In the genomic region with DNA sequence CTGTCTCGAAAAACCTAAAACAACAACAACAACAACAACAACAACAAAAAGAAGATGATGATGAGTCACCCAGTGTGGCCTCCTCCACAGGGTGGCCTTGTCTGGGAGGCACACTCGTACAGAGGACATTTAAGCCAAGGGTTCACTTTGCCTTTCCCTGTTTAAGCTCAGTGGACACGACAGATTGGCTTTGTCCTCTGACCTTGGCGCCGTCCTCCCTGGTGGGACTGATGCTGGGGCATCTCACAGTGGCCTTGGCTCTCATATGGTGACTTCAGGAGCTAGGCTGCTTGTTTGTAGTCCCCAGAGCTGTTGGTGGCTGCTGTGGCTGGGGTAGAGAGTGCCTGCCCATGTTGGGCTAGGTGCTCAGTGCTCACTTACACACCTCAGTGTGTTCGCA, we compare ENCODE assay signal across 9 mouse cellular contexts. TPM values are rescaled to one million over a fixed set of nuclear protein-coding genes. Genes with fewer than 3 reads are reported as not detected.
DNase-seq lines count a peak whose midpoint lies in the region; ATAC-seq and TF ChIP-seq lines count a peak whose summit lies in the region.
"Had no signal": no experiment of that assay in that cellular context is flagged by ENCODE, and none has a peak within 500 bp of the region (broad histone marks: within the 10 kb centered on the region; RNA-seq: fewer than 3 reads in every experiment).

No protein-coding gene starts in this region.

- no peak overlapping the region for H3K4me2 ChIP-seq in kidney, embryonic 15.5 days
- no peak overlapping the region for H3K4me2 ChIP-seq in embryonic facial prominence, embryonic 12.5 days (replicated peaks)
- no peak overlapping the region for H3K4me2 ChIP-seq in forebrain, embryonic 14.5 days (ENCODE audit: low read length)
- no peak overlapping the region for H3K4me2 ChIP-seq in limb, embryonic 14.5 days (replicated peaks; ENCODE audit: low read depth, low read length, severe bottlenecking)
- H3K4me2 ChIP-seq: liver, embryonic 15.5 days had no signal

- H3K4me3 ChIP-seq in kidney, embryonic 15.5 days (replicated peaks), result no peak overlapping the region
- H3K4me3 ChIP-seq in embryonic facial prominence, embryonic 12.5 days, result no peak overlapping the region
- no peak overlapping the region for H3K4me3 ChIP-seq in forebrain, embryonic 14.5 days (ENCODE audit: low read depth, low read length)
- H3K4me3 ChIP-seq in limb, embryonic 14.5 days (replicated peaks; ENCODE audit: low read length), result no peak overlapping the region
- H3K4me3 ChIP-seq: liver, embryonic 15.5 days had no signal

- peaks cover 33% of the 10 kb centered on the region for H3K36me3 ChIP-seq in kidney, embryonic 15.5 days
- H3K36me3 ChIP-seq in embryonic facial prominence, embryonic 12.5 days, result peaks cover 20% of the 10 kb centered on the region
- 0 out of 2 replicates have a peak, but pooled peaks cover 8% of the 10 kb centered on the region for H3K36me3 ChIP-seq in forebrain, embryonic 14.5 days (ENCODE audit: control insufficient read depth, insufficient read depth, low read length)
- H3K36me3 ChIP-seq in limb, embryonic 14.5 days (ENCODE audit: control insufficient read depth, insufficient read depth, low read length), result peaks cover 43% of the 10 kb centered on the region

- TF ChIP-seq POLR2A in limb, embryonic 14.5 days (IDR thresholded peaks at IDR 0.05; ENCODE audit: borderline replicate concordance, extremely low read depth, insufficient read depth, insufficient read length), result no peak

- H3K27ac ChIP-seq in kidney, embryonic 15.5 days, result peak overlapping the region; percentile 19; the same call in 1 of the 2 replicates
- peak overlapping the region; percentile 79; the same call in 1 of the 2 replicates for H3K27ac ChIP-seq in embryonic facial prominence, embryonic 12.5 days
- peak overlapping the region; percentile 63 for H3K27ac ChIP-seq in forebrain, embryonic 14.5 days (ENCODE audit: low read depth, low read length)
- peak overlapping the region; percentile 70 for H3K27ac ChIP-seq in limb, embryonic 14.5 days (replicated peaks; ENCODE audit: low read depth, low read length)
- H3K27ac ChIP-seq: liver, embryonic 15.5 days had no signal

- no peaks in the 10 kb centered on the region for H3K9me3 ChIP-seq in kidney, embryonic 15.5 days (replicated peaks)
- H3K9me3 ChIP-seq in embryonic facial prominence, embryonic 12.5 days, result no peaks in the 10 kb centered on the region
- H3K9me3 ChIP-seq in forebrain, embryonic 14.5 days (replicated peaks; ENCODE audit: control insufficient read depth, low read length), result no peaks in the 10 kb centered on the region
- H3K9me3 ChIP-seq in limb, embryonic 14.5 days (ENCODE audit: control insufficient read depth, low read length), result no peaks in the 10 kb centered on the region
- H3K9me3 ChIP-seq: liver, embryonic 15.5 days had no signal

- ATAC-seq in kidney, embryonic 15.5 days (replicated peaks; ENCODE audit: low FRiP score), result no peak
- no peak for ATAC-seq in embryonic facial prominence, embryonic 12.5 days (ENCODE audit: insufficient number of reproducible peaks, insufficient read depth, low FRiP score, low TSS enrichment)
- ATAC-seq in forebrain, embryonic 14.5 days, result no peak
- no peak for ATAC-seq in limb, embryonic 14.5 days (ENCODE audit: low FRiP score, low read depth)
- ATAC-seq: activated CD4-positive, CD25-positive, alpha-beta regulatory T cell, adult 4 months had no signal

- H3K4me1 ChIP-seq in kidney, embryonic 15.5 days, result peaks cover 32% of the 10 kb centered on the region
- H3K4me1 ChIP-seq in embryonic facial prominence, embryonic 12.5 days, result peaks cover 36% of the 10 kb centered on the region
- H3K4me1 ChIP-seq in forebrain, embryonic 14.5 days (ENCODE audit: control insufficient read depth, insufficient read depth, low read length), result peaks cover 11% of the 10 kb centered on the region
- H3K4me1 ChIP-seq in limb, embryonic 14.5 days (ENCODE audit: control insufficient read depth, insufficient read depth, low read length), result peaks cover 40% of the 10 kb centered on the region

- DNase-seq in kidney, postnatal 36 days, result no peak
- DNase-seq in forebrain, embryonic 14.5 days (ENCODE audit: low spot score), result no peak
- DNase-seq in limb, embryonic 14.5 days (ENCODE audit: low spot score), result no peak
- no peak for DNase-seq in right cerebral cortex, postnatal 4 days
- DNase-seq in lung, postnatal 14 days, result no peak

- H3K9ac ChIP-seq in kidney, embryonic 15.5 days, result no peak overlapping the region
- H3K9ac ChIP-seq in embryonic facial prominence, embryonic 12.5 days, result no peak overlapping the region
- H3K9ac ChIP-seq in forebrain, embryonic 14.5 days (ENCODE audit: low read length), result no peak overlapping the region
- H3K9ac ChIP-seq in limb, embryonic 14.5 days (ENCODE audit: low read depth, low read length, severe bottlenecking), result no peak overlapping the region
- H3K9ac ChIP-seq: liver, embryonic 15.5 days had no signal

- 77% methylated on average over 6 of the region's 6 CpGs for WGBS in kidney, embryonic 15.5 days
- WGBS in embryonic facial prominence, embryonic 12.5 days, result 84% methylated on average over 6 of the region's 6 CpGs
- WGBS in forebrain, embryonic 14.5 days, result 76% methylated on average over 6 of the region's 6 CpGs
- 84% methylated on average over 6 of the region's 6 CpGs for WGBS in limb, embryonic 14.5 days

- H3K27me3 ChIP-seq in kidney, embryonic 15.5 days, result no peaks in the 10 kb centered on the region
- H3K27me3 ChIP-seq in embryonic facial prominence, embryonic 12.5 days, result no peaks in the 10 kb centered on the region
- H3K27me3 ChIP-seq in forebrain, embryonic 14.5 days (replicated peaks; ENCODE audit: control insufficient read depth, insufficient read depth, low read length), result no peaks in the 10 kb centered on the region
- H3K27me3 ChIP-seq in limb, embryonic 14.5 days (ENCODE audit: control insufficient read depth, insufficient read depth, low read length), result no peaks in the 10 kb centered on the region
- H3K27me3 ChIP-seq: liver, embryonic 15.5 days had no signal

RNA-seq across cellular contexts. Expression of a gene that starts 11.7 kb away (rescaled TPM):
- 2.3 and 2.7 TPM in 2 replicates for polyA plus RNA-seq in kidney, embryonic 15.5 days (2015; fragmentation: Nextera tagmentation; extraction: Ambion mirVana)
- 2.5 and 3.2 TPM in 2 replicates for polyA plus RNA-seq in embryonic facial prominence, embryonic 12.5 days (2016; fragmentation: Nextera tagmentation; extraction: Ambion mirVana)
- polyA plus RNA-seq in forebrain, embryonic 14.5 days (2014; fragmentation: Nextera tagmentation; extraction: Ambion mirVana), result 1.7 and 1.8 TPM in 2 replicates
- polyA plus RNA-seq in limb, embryonic 14.5 days (2012; rRNA removed), result 29.2 and 37.9 TPM in 2 replicates
- polyA plus RNA-seq in limb, embryonic 14.5 days (2014; fragmentation: Nextera tagmentation; extraction: Ambion mirVana), result 3.7 and 4.2 TPM in 2 replicates

RNA-seq across cellular contexts. Expression of a gene that starts 36.6 kb away (rescaled TPM):
- polyA plus RNA-seq in kidney, embryonic 15.5 days (2015; fragmentation: Nextera tagmentation; extraction: Ambion mirVana), result 6.7 and 7.5 TPM in 2 replicates
- polyA plus RNA-seq in embryonic facial prominence, embryonic 12.5 days (2016; fragmentation: Nextera tagmentation; extraction: Ambion mirVana), result 9.0 and 9.2 TPM in 2 replicates
- 2.4 and 3.2 TPM in 2 replicates for polyA plus RNA-seq in forebrain, embryonic 14.5 days (2014; fragmentation: Nextera tagmentation; extraction: Ambion mirVana)
- 14.6 and 15.5 TPM in 2 replicates for polyA plus RNA-seq in limb, embryonic 14.5 days (2012; rRNA removed)
- 10.0 and 12.7 TPM in 2 replicates for polyA plus RNA-seq in limb, embryonic 14.5 days (2014; fragmentation: Nextera tagmentation; extraction: Ambion mirVana)

Comparison
In these comparisons a context has a peak if more than half of its experiments do, and no peak if none do; other contexts are left out.
1. H3K27ac ChIP-seq: peak in every context shown above with its lines; median percentile 79 in embryonic facial prominence, embryonic 12.5 days; 70 in limb, embryonic 14.5 days; 63 in forebrain, embryonic 14.5 days; 19 in kidney, embryonic 15.5 days.